Mouse (Mus musculus): ENCODE data around the gene Amn1.

GRCm38 (mm10) chr6:149107615-149108014 is 80.9 kb downstream of the Amn1 start:
- TF ChIP-seq CTCF (IDR thresholded peaks at IDR 0.05; ENCODE audit: low read depth), result no peak
- TF ChIP-seq EP300 (IDR thresholded peaks at IDR 0.05; ENCODE audit: low read depth), result no peak
